Mouse (Mus musculus): ENCODE results near the gene Gm5767.
A peak's percentile ranks its signal among the peaks of the same experiment; 100 is the strongest.

- no peak for TF ChIP-seq MAX (IDR thresholded peaks at IDR 0.05; ENCODE audit: low read depth)
- peak; percentile 44 for TF ChIP-seq POLR2A (IDR thresholded peaks at IDR 0.05; ENCODE audit: insufficient read length, low read depth)
- no peak for TF ChIP-seq MYOG (IDR thresholded peaks at IDR 0.05; ENCODE audit: control insufficient read depth in 1 of 3, insufficient read depth in 1 of 3, insufficient read length in 2 of 3, low read depth in 2 of 3)
- no peak for TF ChIP-seq POLR2AphosphoS2 (IDR thresholded peaks at IDR 0.05; ENCODE audit: insufficient read length, low read depth)
- TF ChIP-seq MYOD1 (IDR thresholded peaks at IDR 0.05; ENCODE audit: control insufficient read depth in 1 of 3, insufficient read length in 2 of 3, low read depth in 2 of 3): no peak
- TF ChIP-seq TCF12 (IDR thresholded peaks at IDR 0.05; ENCODE audit: insufficient read depth, poor library complexity, severe bottlenecking): no peak
- no peak for TF ChIP-seq TCF3 (IDR thresholded peaks at IDR 0.05; ENCODE audit: insufficient read length, low read depth)
- TF ChIP-seq USF1 (IDR thresholded peaks at IDR 0.05; ENCODE audit: low read depth): no peak
- no peak for TF ChIP-seq E2F4 (IDR thresholded peaks at IDR 0.05; ENCODE audit: insufficient read depth)
- no peak for TF ChIP-seq REST (IDR thresholded peaks at IDR 0.05; ENCODE audit: insufficient read depth, insufficient read length)
- no peak for TF ChIP-seq SRF (IDR thresholded peaks at IDR 0.05; ENCODE audit: control insufficient read depth, insufficient read length, low read depth)
- TF ChIP-seq CEBPB (IDR thresholded peaks at IDR 0.05; ENCODE audit: insufficient read depth, poor library complexity, severe bottlenecking): no peak
Measured at GRCm38 (mm10) chr16:8670041-8671035, 10.2 kb upstream of the Gm5767 start.
